Mouse (Mus musculus): ENCODE results near the gene Ntn4. TPM values are rescaled to one million over a fixed set of nuclear protein-coding genes. Genes with fewer than 3 reads are reported as not detected.

Gene Ntn4
- total and polyA plus RNA-seq, 2 experiments from 2014 or later: 0.64 to 5.2 TPM

- Histone ChIP-seq H3K4me3 (ENCODE audit: low read depth, low read length) (no peak overlapping the region), H3K27ac (ENCODE audit: low read depth, low read length) (no peak overlapping the region), H3K36me3 (ENCODE audit: insufficient read depth, low read length) (no peaks in the 10 kb centered on the region), H3K4me1 (ENCODE audit: insufficient read depth, low read length) (no peaks in the 10 kb centered on the region), H3K27me3 (ENCODE audit: insufficient read depth, low read length) (no peaks in the 10 kb centered on the region), H3K9me3 (ENCODE audit: low read length) (no peaks in the 10 kb centered on the region), H3K9ac (replicated peaks; ENCODE audit: low read length, poor library complexity, severe bottlenecking) (no peak overlapping the region), H3K4me2 (ENCODE audit: low read depth, low read length, poor library complexity, severe bottlenecking) (no peak overlapping the region)
- TF ChIP-seq CTCF (IDR thresholded peaks at IDR 0.05): peak; percentile 48
- WGBS: 95% methylated on average over 1 of the region's 1 CpGs
- ATAC-seq (ENCODE audit: low FRiP score) (no peak), DNase-seq (ENCODE audit: low spot score) (no peak)
These were observed 37.2 kb upstream of the Ntn4 start for GRCm38 (mm10) chr10:93603256-93603655.

GRCm38 (mm10) chr10:93606326-93606725, 34.2 kb upstream of the Ntn4 start:
- WGBS: 92% methylated on average over 9 of the region's 9 CpGs
- ATAC-seq (ENCODE audit: low FRiP score) (no peak), DNase-seq (ENCODE audit: low spot score) (no peak)
- H3K9me3 ChIP-seq (ENCODE audit: low read length): no peaks in the 10 kb centered on the region
- H3K9ac ChIP-seq (replicated peaks; ENCODE audit: low read length, poor library complexity, severe bottlenecking): no peak overlapping the region
- no peak overlapping the region for H3K27ac ChIP-seq (ENCODE audit: low read depth, low read length)
- H3K4me2 ChIP-seq (ENCODE audit: low read depth, low read length, poor library complexity, severe bottlenecking): no peak overlapping the region
- no peaks in the 10 kb centered on the region for H3K36me3 ChIP-seq (ENCODE audit: insufficient read depth, low read length)
- H3K4me1 ChIP-seq (ENCODE audit: insufficient read depth, low read length): no peaks in the 10 kb centered on the region
- no peak overlapping the region for H3K4me3 ChIP-seq (ENCODE audit: low read depth, low read length)
- no peak for TF ChIP-seq CTCF (IDR thresholded peaks at IDR 0.05)
- H3K27me3 ChIP-seq (ENCODE audit: insufficient read depth, low read length): no peaks in the 10 kb centered on the region

GRCm38 (mm10) chr10:93608051-93608450, 32.4 kb upstream of the Ntn4 start:
- Histone ChIP-seq H3K4me3 (ENCODE audit: low read depth, low read length) (no peak overlapping the region), H3K27me3 (ENCODE audit: insufficient read depth, low read length) (no peaks in the 10 kb centered on the region), H3K9ac (replicated peaks; ENCODE audit: low read length, poor library complexity, severe bottlenecking) (no peak overlapping the region), H3K4me2 (ENCODE audit: low read depth, low read length, poor library complexity, severe bottlenecking) (no peak overlapping the region), H3K36me3 (ENCODE audit: insufficient read depth, low read length) (no peaks in the 10 kb centered on the region), H3K9me3 (ENCODE audit: low read length) (no peaks in the 10 kb centered on the region), H3K4me1 (ENCODE audit: insufficient read depth, low read length) (no peaks in the 10 kb centered on the region), H3K27ac (ENCODE audit: low read depth, low read length) (no peak overlapping the region)
- ATAC-seq (ENCODE audit: low FRiP score): no peak
- WGBS: 53% methylated on average over 9 of the region's 9 CpGs
- peak; percentile 77 for TF ChIP-seq CTCF (IDR thresholded peaks at IDR 0.05)
- DNase-seq (ENCODE audit: low spot score): peak; percentile 30

GRCm38 (mm10) chr10:93609236-93609635, 31.2 kb upstream of the Ntn4 start:
- no peak for DNase-seq (ENCODE audit: low spot score)
- Histone ChIP-seq H3K27ac (ENCODE audit: low read depth, low read length) (no peak overlapping the region), H3K4me1 (ENCODE audit: insufficient read depth, low read length) (no peaks in the 10 kb centered on the region), H3K9me3 (ENCODE audit: low read length) (no peaks in the 10 kb centered on the region), H3K4me2 (ENCODE audit: low read depth, low read length, poor library complexity, severe bottlenecking) (no peak overlapping the region), H3K9ac (replicated peaks; ENCODE audit: low read length, poor library complexity, severe bottlenecking) (no peak overlapping the region), H3K36me3 (ENCODE audit: insufficient read depth, low read length) (no peaks in the 10 kb centered on the region), H3K4me3 (ENCODE audit: low read depth, low read length) (no peak overlapping the region), H3K27me3 (ENCODE audit: insufficient read depth, low read length) (no peaks in the 10 kb centered on the region)
- TF ChIP-seq CTCF (IDR thresholded peaks at IDR 0.05): no peak
- 94% methylated on average over 7 of the region's 7 CpGs for WGBS
- ATAC-seq (ENCODE audit: low FRiP score): no peak

GRCm38 (mm10) chr10:93610896-93611295, 29.6 kb upstream of the Ntn4 start:
- WGBS: 97% methylated on average over 1 of the region's 1 CpGs
- H3K4me1 ChIP-seq (ENCODE audit: insufficient read depth, low read length): no peaks in the 10 kb centered on the region
- no peaks in the 10 kb centered on the region for H3K36me3 ChIP-seq (ENCODE audit: insufficient read depth, low read length)
- no peak overlapping the region for H3K4me3 ChIP-seq (ENCODE audit: low read depth, low read length)
- TF ChIP-seq CTCF (IDR thresholded peaks at IDR 0.05): no peak
- no peaks in the 10 kb centered on the region for H3K9me3 ChIP-seq (ENCODE audit: low read length)
- no peak overlapping the region for H3K4me2 ChIP-seq (ENCODE audit: low read depth, low read length, poor library complexity, severe bottlenecking)
- H3K9ac ChIP-seq (replicated peaks; ENCODE audit: low read length, poor library complexity, severe bottlenecking): no peak overlapping the region
- ATAC-seq (ENCODE audit: low FRiP score) (no peak), DNase-seq (ENCODE audit: low spot score) (no peak)
- H3K27ac ChIP-seq (ENCODE audit: low read depth, low read length): no peak overlapping the region
- H3K27me3 ChIP-seq (ENCODE audit: insufficient read depth, low read length): no peaks in the 10 kb centered on the region

GRCm38 (mm10) chr10:93611419-93612007, 29.0 kb upstream of the Ntn4 start:
- Histone ChIP-seq H3K36me3 (ENCODE audit: insufficient read depth, low read length) (no peaks in the 10 kb centered on the region), H3K9me3 (ENCODE audit: low read length) (no peaks in the 10 kb centered on the region), H3K4me2 (ENCODE audit: low read depth, low read length, poor library complexity, severe bottlenecking) (peak overlapping the region; percentile 29; the same call in 1 of the 2 replicates), H3K27ac (ENCODE audit: low read depth, low read length) (no peak overlapping the region), H3K9ac (replicated peaks; ENCODE audit: low read length, poor library complexity, severe bottlenecking) (no peak overlapping the region), H3K27me3 (ENCODE audit: insufficient read depth, low read length) (no peaks in the 10 kb centered on the region), H3K4me3 (ENCODE audit: low read depth, low read length) (no peak overlapping the region), H3K4me1 (ENCODE audit: insufficient read depth, low read length) (no peaks in the 10 kb centered on the region)
- ATAC-seq (ENCODE audit: low FRiP score) (no peak), DNase-seq (ENCODE audit: low spot score) (peak; percentile 80)
- WGBS: 33% methylated on average over 18 of the region's 18 CpGs
- TF ChIP-seq CTCF (IDR thresholded peaks at IDR 0.05): peak; percentile 95

Data from midbrain, postnatal 0 days (tissue).